Mouse (Mus musculus) embryonic facial prominence, embryonic 10.5 days (tissue): ENCODE measurements around the gene 6030445D17Rik. TPM values are rescaled to one million over a fixed set of nuclear protein-coding genes. Genes with fewer than 3 reads are reported as not detected.

ENCODE experiments used
- DNase-seq: peaks from one replicate; pipeline ENCODE4 v3.0.0-alpha.2; 2017; ENCODE audit warnings: low spot score
- H3K27ac ChIP-seq: fragments of 300-500 bp; sonication (generic); replicated peaks from 2 replicates; pipeline ENCODE4 v1.5.1; 2016; ENCODE audit warnings: mild to moderate bottlenecking
- H3K27me3 ChIP-seq: fragments of 300-500 bp; sonication (generic); replicated peaks from 2 replicates; pipeline ENCODE4 v1.6.1; 2016; ENCODE audit warnings: low read depth, mild to moderate bottlenecking; ENCODE audit not compliant: poor library complexity, severe bottlenecking
- H3K36me3 ChIP-seq: fragments of 300-500 bp; sonication (generic); replicated peaks from 2 replicates; pipeline ENCODE4 v1.6.1; 2016; ENCODE audit warnings: mild to moderate bottlenecking, moderate library complexity
- H3K4me1 ChIP-seq: fragments of 300-500 bp; sonication (generic); 2 replicates; pipeline ENCODE4 v1.6.1; 2016
- H3K4me3 ChIP-seq: fragments of 300-500 bp; sonication (generic); 2 replicates; pipeline ENCODE4 v1.5.1; 2016; ENCODE audit warnings: mild to moderate bottlenecking, moderate library complexity
- H3K9me3 ChIP-seq: fragments of 300-500 bp; sonication (generic); 2 replicates; pipeline ENCODE4 v1.6.1; 2016; ENCODE audit warnings: mild to moderate bottlenecking
- polyA plus RNA-seq: library from polyadenylated mRNA; unstranded; fragments of >200 nt; fragmentation: Nextera tagmentation; extraction: Ambion mirVana; gene quantifications from 2 replicates; pipeline ENCODE4 v1.2.1, GENCODE M21; 2016

The 6030445D17Rik gene
- polyA plus RNA-seq, 1 experiment from 2014 or later = 0.14 TPM

DNA sequence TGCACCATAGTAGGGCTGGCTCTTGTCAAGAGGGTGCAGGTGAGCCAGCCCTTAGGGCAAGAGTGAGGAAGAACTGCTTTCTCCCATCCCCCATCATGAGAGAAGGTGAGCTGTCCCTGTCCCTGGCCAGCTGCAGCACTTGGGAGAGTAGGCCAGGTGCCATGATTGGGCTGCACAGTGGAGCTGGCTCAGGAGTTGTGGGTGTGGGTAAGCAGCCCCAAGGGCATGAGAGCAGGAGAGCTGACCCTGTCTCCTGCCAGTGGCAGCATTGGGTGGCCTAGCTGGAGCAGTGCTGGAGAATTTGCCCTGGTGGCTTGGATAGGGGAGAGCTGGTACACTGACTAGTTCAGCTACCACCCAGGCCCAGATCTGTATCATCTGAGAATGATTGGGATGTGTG, 50.9 kb downstream of the 6030445D17Rik start:
- DNase-seq = no peak
- Histone ChIP-seq H3K4me3 (no peak overlapping the region), H3K4me1 (peaks cover 34% of the 10 kb centered on the region), H3K36me3 (peaks cover 3% of the 10 kb centered on the region; the same call in 1 of the 2 replicates), H3K9me3 (no peaks in the 10 kb centered on the region), H3K27ac (no peak overlapping the region), H3K27me3 (no peaks in the 10 kb centered on the region)

Other genes starting within 250 kb of the 6030445D17Rik start
- gene Tcea3, start 214.5 kb upstream of the 6030445D17Rik start, polyA plus RNA-seq = 0.83 and 0.97 TPM in 2 replicates
- gene Zfp46, start 177.6 kb upstream of the 6030445D17Rik start, polyA plus RNA-seq = 24.2 and 26.2 TPM in 2 replicates
- gene Hnrnpr, start 151.3 kb upstream of the 6030445D17Rik start, polyA plus RNA-seq = 227 and 246 TPM in 2 replicates
- 0.16 TPM in 2 replicates for gene Htr1d, start 38.7 kb upstream of the 6030445D17Rik start, polyA plus RNA-seq
- gene Luzp1, start 7.5 kb downstream of the 6030445D17Rik start, polyA plus RNA-seq = 150 and 158 TPM in 2 replicates
- 54.2 and 56.1 TPM in 2 replicates for gene Kdm1a, start 140.5 kb downstream of the 6030445D17Rik start, polyA plus RNA-seq
- not detected in 2 replicates for gene Tex46, start 148.2 kb downstream of the 6030445D17Rik start, polyA plus RNA-seq
- gene Lactbl1, start 160.4 kb downstream of the 6030445D17Rik start, polyA plus RNA-seq = not detected in 2 replicates